Mouse (Mus musculus): ENCODE measurements at regions not wholly inside any gene's neighbourhood (a gene's known extent, or its start where the extent isn't known, plus 50 kb on each side); places are given as distances from the start of the nearest gene placed in this dataset.

DNA sequence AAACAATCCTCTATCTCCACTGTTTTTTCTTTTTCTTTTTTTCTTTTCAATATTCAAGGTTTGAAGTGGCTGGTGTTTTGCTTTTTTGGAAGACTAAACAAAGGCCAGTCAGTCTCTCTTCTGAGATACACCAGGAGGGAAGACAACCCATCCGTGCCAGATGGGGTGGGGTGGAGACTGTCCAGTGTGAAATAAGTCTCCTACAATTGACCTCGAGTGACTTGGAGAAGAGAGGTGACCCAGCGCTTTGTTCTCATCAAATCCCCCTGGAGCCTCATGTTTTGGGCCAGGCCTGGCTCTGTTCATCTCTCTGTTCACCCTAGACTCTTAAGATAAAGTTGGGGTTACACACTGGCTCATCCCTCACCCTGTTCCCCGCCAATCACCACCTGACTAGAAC, 169.2 kb upstream of the Tbca start:
- no peak for DNase-seq (ENCODE audit: low spot score in 2 of 2)

GRCm38 (mm10) chr13:94630055-94630454, 158.7 kb upstream of the Tbca start:
- no peak for DNase-seq (ENCODE audit: low spot score in 2 of 2)

DNA sequence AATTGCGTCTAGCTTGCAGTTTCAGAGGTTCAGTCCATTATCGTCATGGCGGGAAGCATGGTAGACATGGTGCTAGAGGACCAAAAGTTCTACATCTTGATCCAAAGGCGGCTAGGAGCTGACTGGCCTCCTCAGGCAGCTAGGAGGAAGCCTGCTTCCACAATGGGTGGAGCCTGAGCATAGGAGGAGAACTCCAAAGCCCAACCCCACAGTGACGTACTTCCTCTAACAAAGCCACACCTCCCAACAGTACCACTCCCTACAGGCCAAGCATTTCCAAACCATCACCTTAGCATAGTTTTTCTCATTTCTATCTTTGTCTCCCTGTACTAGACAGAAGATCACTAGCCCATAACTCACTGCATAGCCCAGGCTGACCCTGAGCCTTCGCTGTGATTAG, 158.0 kb upstream of the Tbca start:
- DNase-seq (ENCODE audit: low spot score in 2 of 2): no peak

GRCm38 (mm10) chr13:94632730-94633129, 156.0 kb upstream of the Tbca start:
- DNase-seq (ENCODE audit: low spot score in 2 of 2): peak; percentile 5 to 9

GRCm38 (mm10) chr13:94640336-94640735, 148.4 kb upstream of the Tbca start:
- no peak for DNase-seq (ENCODE audit: low spot score in 2 of 2)

GRCm38 (mm10) chr13:94645241-94646206, 143.2 kb upstream of the Tbca start:
- peak in 1 of 2 experiments; percentile 15 for DNase-seq (ENCODE audit: low spot score in 2 of 2)

GRCm38 (mm10) chr13:94646326-94646725, 142.4 kb upstream of the Tbca start:
- no peak for DNase-seq (ENCODE audit: low spot score in 2 of 2)

DNA sequence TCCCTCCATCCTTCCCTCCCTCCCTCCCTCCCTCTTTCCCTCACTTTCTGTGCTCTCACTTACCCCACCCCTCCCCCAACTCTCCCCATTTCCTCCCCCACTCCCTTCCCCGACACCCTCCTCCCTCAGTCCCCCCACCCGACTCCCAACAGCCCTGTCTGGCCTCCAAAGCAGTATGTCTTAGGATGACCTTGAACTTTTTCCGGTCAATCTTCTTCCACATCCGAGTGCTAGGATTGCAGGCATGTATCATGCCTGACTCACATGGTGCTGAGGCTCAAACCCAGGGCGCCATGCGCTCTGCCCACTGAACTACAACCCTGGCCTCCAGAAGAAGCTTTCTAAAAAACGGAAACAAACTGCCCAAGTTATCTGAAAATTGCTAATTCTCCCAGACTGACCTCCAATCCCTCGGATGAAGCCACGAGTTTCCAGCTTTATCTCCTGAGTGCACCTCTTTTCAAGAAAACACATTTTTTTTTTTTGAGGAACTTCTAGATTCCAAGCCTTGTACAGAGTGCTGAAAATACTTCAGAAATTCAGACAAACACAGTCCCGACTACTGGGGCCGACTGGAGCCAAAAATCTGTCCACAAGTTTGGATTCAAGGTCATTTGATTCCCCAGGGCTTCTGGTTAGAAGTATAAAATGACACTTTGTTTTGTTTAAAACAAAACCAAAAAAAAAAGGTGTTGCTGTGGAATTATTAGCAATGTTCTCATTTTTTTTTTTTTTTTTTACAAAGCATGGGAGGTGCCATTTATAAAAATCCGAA, 141.7 kb upstream of the Tbca start:
- DNase-seq (ENCODE audit: low spot score in 2 of 2): no peak

DNA sequence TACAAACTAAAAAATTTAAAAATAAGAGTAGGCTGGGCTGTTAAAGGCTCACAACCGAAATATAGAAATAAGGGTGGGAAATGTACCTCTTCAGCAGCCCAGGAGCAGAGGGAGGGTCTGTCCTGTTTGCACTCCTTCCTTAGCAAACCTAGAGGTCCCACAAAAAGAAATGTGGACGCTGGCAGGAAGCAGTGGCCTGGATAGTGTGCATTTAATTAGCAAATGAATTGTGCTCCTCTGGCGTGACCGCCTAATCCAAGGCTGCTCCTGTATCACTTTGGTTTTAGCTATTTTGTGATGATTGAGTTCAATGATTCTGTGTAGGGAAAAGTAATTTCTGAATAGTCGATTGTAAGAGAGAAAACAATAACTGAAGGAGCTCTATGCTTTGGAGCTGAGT, 141.1 kb upstream of the Tbca start:
- no peak for DNase-seq (ENCODE audit: low spot score in 2 of 2)

DNA sequence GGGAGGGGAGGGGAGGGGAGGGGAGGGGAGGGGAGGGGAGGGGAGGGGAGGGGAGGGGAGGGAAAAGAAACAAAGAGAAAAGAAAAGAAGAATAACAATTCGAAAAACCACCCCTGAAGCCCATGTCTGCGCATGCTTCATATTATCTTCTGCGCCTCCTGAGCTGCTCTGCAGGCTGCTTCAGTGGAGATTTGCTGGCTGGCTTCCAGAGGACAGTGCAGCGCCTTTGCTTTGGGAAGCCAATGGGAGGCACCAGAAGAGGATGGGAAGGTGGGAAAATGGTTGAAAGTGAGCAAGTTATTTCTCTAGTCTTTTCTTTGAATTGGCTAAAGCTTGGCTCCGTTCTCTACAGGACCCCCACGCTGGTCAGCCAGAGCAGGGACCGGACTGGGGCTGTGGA, 137.8 kb upstream of the Tbca start:
- no peak for DNase-seq (ENCODE audit: low spot score in 2 of 2)

- DNase-seq (ENCODE audit: low spot score in 2 of 2): no peak
Observed at GRCm38 (mm10) chr13:94667604-94668003, 121.1 kb upstream of the Tbca start.

DNA sequence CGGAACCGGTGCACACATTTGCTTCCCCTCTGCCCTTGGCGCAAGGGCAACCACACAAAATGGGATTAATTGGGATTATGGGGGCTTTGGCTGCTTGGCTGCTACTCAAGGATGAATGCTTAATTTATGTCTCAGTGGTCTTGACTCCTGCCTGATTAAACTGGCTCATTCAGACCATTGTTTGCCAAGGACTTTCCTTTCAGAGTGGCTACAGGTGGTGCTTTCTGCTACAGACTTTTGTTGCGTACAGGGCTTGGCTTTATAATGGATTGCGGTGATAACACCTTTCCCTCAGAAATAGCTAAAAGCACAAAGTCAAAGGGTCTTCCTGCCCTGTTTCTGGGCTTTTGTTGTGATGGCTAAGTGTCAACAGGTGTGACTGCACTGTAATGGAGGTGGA, 120.4 kb upstream of the Tbca start:
- no peak for DNase-seq (ENCODE audit: low spot score in 2 of 2)

DNA sequence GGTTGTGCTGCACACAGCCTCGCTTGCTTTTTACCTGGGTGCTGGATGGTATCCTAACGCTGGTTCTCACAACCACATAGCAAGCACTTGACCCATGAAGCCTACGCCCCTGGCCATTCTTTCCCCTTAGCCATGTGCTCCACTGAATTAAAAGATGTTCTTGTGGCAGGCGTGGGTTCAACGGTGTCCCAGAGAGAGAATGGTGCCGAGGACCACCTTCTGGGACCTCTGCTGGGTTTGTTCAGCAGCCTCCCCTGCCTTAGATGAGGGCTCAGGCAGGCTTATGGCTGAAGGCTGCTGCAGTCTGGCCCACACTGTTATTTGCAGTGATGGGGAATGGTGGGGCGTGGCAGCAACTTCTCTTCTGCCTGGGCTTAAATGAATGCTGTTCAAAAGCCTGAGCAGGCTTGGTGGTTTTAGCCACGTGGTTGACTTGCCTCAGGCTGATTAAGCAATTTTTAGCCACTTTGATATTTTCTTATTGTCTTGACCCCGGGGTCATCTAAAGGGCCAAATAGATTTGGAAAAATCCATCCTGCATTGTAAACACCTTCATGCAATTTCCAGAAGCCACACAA, 119.5 kb upstream of the Tbca start:
- no peak for DNase-seq (ENCODE audit: low spot score in 2 of 2)

DNA sequence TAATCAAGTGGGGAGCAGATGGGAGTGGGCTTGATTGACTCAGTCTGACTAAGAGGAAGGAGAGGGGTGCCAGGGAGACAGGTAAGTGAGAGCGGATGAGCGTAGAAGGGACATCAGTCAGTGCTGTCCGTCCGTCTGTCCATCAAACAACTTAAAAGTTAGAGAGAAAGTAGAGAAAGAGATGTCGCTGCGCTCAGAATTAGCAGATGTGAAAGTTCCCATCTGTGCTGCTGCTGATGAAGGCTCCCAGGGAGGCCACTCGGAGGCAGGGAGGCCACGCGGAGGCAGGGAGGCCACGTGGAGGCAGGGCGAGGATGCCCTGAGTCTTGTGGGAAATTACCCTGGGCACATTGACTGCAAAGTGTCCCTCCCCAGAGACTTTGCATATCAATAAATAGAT, 118.4 kb upstream of the Tbca start:
- no peak for DNase-seq (ENCODE audit: low spot score in 2 of 2)

DNA sequence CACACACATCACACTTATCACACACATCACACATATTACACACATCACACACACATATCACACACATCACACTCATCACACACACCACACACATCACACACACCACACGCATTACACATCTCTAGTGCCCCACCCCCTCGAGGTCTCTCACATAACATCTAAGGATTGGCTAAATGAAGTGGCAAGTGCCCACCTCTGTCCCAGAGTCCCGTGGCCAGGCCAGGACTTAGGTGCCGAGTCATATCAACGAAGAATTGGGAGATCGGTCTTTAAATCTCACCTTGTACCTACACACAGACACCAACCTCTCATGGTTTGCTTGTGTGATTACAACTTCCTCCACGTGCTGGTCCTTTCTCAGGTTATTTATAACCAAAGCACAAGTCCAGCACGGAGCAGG, 117.7 kb upstream of the Tbca start:
- DNase-seq (ENCODE audit: low spot score in 2 of 2): no peak

DNA sequence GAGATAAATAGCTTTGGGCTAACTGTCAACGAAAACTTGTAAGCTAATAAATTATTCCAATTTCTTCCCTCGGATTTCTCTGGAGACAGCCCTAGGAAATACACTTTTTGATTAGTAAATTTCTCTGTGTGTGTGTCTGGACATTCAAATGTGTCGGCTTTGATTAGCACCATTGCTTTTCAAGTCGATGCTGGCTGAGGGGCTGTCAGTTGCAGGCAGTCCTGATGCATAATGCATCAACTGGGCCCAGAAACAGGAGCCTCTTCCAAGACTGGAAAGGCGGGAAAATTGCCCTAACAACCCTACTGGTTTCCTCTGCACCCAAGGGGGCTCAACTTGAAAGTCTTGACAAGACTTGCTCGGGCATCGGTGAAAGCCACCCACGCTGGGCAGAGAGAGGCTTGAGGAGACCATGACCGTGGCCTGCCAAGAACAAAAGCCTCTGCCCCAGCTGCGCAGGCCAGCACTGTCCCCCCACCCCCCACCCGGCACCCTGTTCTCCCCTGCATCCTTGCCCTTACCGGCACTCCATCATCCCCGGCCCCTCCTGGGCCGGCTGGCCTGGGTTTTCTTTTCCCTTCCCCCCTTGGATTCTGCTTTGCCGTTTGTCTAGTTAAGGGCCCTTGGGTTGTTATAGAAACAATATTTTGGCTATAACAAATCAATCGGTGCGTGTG, 108.1 kb upstream of the Tbca start:
- DNase-seq (ENCODE audit: low spot score in 2 of 2): no peak

DNA sequence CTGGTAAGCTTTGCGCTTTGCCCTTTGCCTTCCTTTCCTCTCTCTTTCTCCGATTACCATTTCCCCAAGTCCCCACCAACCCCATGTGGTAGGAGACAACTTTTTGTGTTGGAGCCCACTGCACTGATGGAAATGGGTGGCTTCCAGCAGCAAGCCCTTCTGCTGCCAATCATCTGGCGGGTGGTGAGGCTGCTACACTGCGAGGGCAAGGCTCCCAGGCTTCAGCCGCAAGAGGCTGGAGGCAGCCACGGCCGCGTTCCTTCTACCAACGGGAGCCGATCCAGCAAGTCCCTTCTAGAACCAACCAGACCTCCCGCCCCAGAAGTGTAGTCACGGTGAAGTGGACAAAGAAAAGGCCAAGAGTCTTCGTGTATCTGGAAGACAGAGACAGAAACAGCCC, 107.1 kb upstream of the Tbca start:
- no peak for DNase-seq (ENCODE audit: low spot score in 2 of 2)

DNA sequence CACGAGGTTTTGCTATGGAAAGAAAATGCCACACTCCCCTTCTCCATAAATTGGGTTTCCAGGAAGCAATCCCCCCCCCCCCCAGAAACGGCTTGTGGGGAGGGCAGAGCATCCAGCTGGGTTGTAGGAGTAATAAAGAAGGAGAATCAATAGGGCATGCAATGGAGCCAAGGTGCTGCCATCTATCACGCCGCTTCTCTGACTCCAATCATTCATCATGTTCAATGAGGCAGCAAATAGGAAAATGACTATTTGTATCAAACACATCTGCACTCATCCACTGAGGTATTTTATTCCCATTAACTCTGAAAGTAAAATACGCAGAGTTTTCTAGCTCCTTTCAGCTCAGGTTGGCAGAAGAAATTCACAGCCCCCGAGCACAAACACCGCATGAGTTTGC, 103.5 kb upstream of the Tbca start:
- no peak for DNase-seq (ENCODE audit: low spot score in 2 of 2)

DNA sequence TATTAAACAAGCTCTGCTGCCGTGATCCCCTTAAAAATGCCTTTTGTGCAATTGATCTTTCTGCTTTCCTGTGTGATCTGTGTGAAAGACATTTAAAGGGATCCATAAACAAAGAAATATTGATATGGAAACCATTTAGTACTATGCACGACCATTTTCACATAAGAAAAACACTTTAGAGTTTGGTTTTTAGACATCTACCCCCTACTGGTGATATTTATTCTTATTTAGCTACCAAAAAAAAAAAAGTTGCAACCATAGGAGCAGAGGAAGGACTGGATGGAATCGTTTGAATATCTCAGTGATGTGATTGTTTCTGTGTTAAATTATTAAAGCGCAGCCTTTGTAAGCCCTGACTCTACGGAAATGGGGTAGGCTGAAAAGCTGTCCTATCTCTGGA, 101.4 kb upstream of the Tbca start:
- DNase-seq (ENCODE audit: low spot score in 2 of 2): no peak

DNA sequence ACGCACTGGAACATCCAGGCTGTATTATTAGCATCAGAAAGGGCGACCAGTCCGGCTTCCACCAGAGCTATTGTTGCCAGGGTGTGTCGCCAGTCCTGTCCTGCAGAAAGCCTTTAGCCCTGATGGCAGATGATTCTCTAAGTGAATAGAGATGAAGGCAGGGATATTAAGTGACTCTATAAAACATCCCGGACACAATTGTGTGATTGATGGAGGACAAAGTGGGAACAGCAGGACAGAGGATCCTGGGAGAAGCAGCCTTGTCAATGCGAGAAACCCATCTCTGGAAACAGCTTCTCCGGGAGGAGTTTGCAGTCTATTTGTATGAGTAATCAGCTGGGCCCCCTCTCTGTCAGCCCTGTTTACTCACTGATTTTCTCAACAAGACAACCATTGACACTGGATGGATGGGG, 82.1 kb upstream of the Tbca start:
- no peak for DNase-seq (ENCODE audit: low spot score in 2 of 2)

Measured in layer of hippocampus, postnatal 14 days (tissue).